Mouse (Mus musculus): ENCODE measurements around the gene Cdkn2c.

GRCm38 (mm10) chr4:109662271-109662670 lies 4.7 kb downstream of the Cdkn2c start:
- TF ChIP-seq CTCF (IDR thresholded peaks at IDR 0.05; ENCODE audit: insufficient read depth, low read length) (no peak), POLR2A (IDR thresholded peaks at IDR 0.05; ENCODE audit: borderline replicate concordance, extremely low read depth, low read depth, low read length) (no peak)
